Mouse (Mus musculus) hindbrain, embryonic 16.5 days (tissue): ENCODE measurements at regions not wholly inside any gene's neighbourhood (a gene's known extent, or its start where the extent isn't known, plus 50 kb on each side); places are given as distances from the start of the nearest gene placed in this dataset.
A peak's percentile ranks its signal among the peaks of the same experiment; 100 is the strongest.

Source experiments
- ATAC-seq: fragments of 200-750 bp; cut with Nextera tagmentation; 2 replicates; pipeline ENCODE4 v1.8.0; 2017; ENCODE audit warnings: moderate TSS enrichment, moderate library complexity
- H3K27ac ChIP-seq: fragments of 300-500 bp; sonication (generic); 2 replicates; pipeline ENCODE4 v1.5.1; 2014; ENCODE audit warnings: low read depth, mild to moderate bottlenecking, control low read depth, low read length, moderate library complexity
- H3K27me3 ChIP-seq: fragments of 300-500 bp; sonication (generic); replicated peaks from 2 replicates; pipeline ENCODE4 v1.6.1; 2014; ENCODE audit warnings: low read length; ENCODE audit not compliant: control insufficient read depth, insufficient read depth
- H3K36me3 ChIP-seq: fragments of 300-500 bp; sonication (generic); 2 replicates; pipeline ENCODE4 v1.6.1; 2014; ENCODE audit warnings: mild to moderate bottlenecking, low read length, moderate library complexity, mixed read lengths; ENCODE audit not compliant: control insufficient read depth, insufficient read depth
- H3K4me1 ChIP-seq: fragments of 300-500 bp; sonication (generic); 2 replicates; pipeline ENCODE4 v1.6.1; 2014; ENCODE audit warnings: low read depth, low read length; ENCODE audit not compliant: control insufficient read depth, insufficient read depth
- H3K4me2 ChIP-seq: fragments of 300-500 bp; sonication (generic); 2 replicates; pipeline ENCODE4 v1.6.1; 2014; ENCODE audit warnings: mild to moderate bottlenecking, low read length, control low read depth, moderate library complexity
- H3K4me3 ChIP-seq: fragments of 300-500 bp; sonication (generic); 2 replicates; pipeline ENCODE4 v1.5.1; 2014; ENCODE audit warnings: mild to moderate bottlenecking, low read length, control low read depth, moderate library complexity
- H3K9ac ChIP-seq: fragments of 300-500 bp; sonication (generic); 2 replicates; pipeline ENCODE4 v1.6.1; 2014; ENCODE audit warnings: low read depth, mild to moderate bottlenecking, control low read depth, low read length, moderate library complexity
- H3K9me3 ChIP-seq: fragments of 300-500 bp; sonication (generic); 2 replicates; pipeline ENCODE4 v1.6.1; 2014; ENCODE audit warnings: mild to moderate bottlenecking, low read length, moderate library complexity; ENCODE audit not compliant: control insufficient read depth
- WGBS: fragments of 180-500 bp; shearing (Covaris S2); extraction: QIAGEN DNeasy Blood & Tissue Kit; methylation state at CpG from one replicate; pipeline ENCODE4 v1.1.7; 2014; 5-methylcytosine and 5-hydroxymethylcytosine counted together

DNA sequence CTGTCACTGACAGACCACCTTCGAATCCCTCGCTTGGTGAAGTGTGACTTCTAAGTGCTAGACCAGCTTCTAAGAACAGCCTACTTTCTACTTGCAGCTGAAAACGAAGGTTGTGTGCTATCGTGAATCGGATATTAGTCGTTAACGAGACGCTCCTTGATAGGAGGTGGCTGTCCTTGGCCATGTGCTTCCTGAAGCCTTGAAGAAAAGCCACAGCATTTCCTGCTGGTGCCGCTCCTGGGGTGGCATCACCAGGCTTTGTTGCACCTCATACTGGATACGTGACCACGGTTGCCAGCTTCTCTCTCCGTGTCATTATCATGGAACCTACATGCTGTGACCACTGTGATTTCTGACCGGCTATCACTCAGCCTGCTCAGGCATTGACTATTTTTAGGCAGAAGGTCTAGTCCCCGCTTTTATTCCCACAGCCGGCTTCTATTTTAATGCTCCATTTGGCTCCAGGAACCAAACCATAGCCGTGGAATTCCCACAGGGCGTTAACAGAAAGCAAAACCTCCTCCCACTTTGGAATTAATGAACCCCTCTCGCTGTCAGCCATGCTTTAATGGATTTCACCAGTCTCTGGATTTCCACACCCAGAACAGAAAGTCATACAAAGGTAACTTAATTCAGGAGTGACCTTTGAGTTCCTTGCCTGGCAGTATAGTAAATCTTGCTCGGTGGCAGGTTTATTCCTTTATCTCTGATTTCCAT lies 325.6 kb downstream of the Efnb2 start:
- no peak for ATAC-seq
- H3K27ac ChIP-seq, result no peak overlapping the region
- peaks cover 4% of the 10 kb centered on the region; the same call in 1 of the 2 replicates for H3K4me1 ChIP-seq
- no peaks in the 10 kb centered on the region for H3K36me3 ChIP-seq
- H3K9me3 ChIP-seq, result no peaks in the 10 kb centered on the region
- no peak overlapping the region for H3K4me3 ChIP-seq
- H3K27me3 ChIP-seq, result no peaks in the 10 kb centered on the region
- 44% methylated on average over 19 of the region's 19 CpGs for WGBS
- H3K9ac ChIP-seq, result no peak overlapping the region
- no peak overlapping the region for H3K4me2 ChIP-seq

DNA sequence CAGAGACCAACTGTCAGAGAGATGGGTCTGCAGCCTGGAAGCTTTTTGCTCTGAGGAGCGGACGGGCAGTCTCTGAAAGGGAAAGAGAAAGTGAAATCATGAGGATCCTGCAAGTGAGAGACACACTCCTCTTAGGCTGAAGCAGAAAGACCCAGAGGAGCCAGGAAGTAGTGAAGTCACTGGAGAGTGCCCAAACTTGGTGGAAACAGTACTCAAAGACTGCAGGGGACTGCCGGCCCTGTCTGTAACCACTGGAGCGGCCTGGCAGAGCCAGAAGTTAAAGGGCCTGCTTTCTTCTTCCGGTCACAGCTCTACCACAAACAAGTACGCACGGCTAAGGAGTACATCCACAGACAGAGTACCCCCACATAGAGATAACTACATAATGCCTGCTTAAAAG lies 326.5 kb downstream of the Efnb2 start:
- no peaks in the 10 kb centered on the region for H3K27me3 ChIP-seq
- H3K4me1 ChIP-seq, result peaks cover 4% of the 10 kb centered on the region; the same call in 1 of the 2 replicates
- H3K9me3 ChIP-seq, result no peaks in the 10 kb centered on the region
- H3K36me3 ChIP-seq, result no peaks in the 10 kb centered on the region
- WGBS, result 76% methylated on average over 7 of the region's 7 CpGs
- no peak overlapping the region for H3K4me3 ChIP-seq
- no peak overlapping the region for H3K9ac ChIP-seq
- ATAC-seq, result peak; percentile 61
- H3K4me2 ChIP-seq, result no peak overlapping the region
- H3K27ac ChIP-seq, result no peak overlapping the region

DNA sequence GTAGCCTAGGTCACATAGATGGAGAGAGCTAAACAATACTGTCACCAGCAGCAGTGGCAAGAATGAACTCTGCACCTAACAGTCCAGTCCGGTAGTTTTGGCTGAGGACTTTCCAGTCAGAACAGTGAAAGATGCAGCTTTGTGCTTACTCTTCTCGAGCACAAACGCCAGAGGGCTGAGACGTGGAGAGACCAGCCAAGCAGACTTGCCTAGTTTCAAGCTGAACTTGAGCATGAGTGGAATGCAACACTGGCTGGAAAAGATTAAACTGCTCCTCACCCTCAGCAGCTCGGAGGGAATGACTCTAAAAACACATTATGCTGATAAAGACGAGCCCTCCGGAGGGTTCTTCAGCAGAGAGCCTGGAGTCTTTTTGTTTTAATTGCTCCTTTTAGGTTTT lies 329.8 kb downstream of the Efnb2 start:
- 56% methylated on average over 7 of the region's 7 CpGs for WGBS
- H3K4me2 ChIP-seq, result no peak overlapping the region
- ATAC-seq, result no peak
- peaks cover 6% of the 10 kb centered on the region for H3K4me1 ChIP-seq
- H3K27ac ChIP-seq, result no peak overlapping the region
- H3K36me3 ChIP-seq, result no peaks in the 10 kb centered on the region
- no peak overlapping the region for H3K4me3 ChIP-seq
- H3K9ac ChIP-seq, result no peak overlapping the region
- H3K27me3 ChIP-seq, result no peaks in the 10 kb centered on the region; the same call in 1 of the 2 replicates
- no peaks in the 10 kb centered on the region for H3K9me3 ChIP-seq

DNA sequence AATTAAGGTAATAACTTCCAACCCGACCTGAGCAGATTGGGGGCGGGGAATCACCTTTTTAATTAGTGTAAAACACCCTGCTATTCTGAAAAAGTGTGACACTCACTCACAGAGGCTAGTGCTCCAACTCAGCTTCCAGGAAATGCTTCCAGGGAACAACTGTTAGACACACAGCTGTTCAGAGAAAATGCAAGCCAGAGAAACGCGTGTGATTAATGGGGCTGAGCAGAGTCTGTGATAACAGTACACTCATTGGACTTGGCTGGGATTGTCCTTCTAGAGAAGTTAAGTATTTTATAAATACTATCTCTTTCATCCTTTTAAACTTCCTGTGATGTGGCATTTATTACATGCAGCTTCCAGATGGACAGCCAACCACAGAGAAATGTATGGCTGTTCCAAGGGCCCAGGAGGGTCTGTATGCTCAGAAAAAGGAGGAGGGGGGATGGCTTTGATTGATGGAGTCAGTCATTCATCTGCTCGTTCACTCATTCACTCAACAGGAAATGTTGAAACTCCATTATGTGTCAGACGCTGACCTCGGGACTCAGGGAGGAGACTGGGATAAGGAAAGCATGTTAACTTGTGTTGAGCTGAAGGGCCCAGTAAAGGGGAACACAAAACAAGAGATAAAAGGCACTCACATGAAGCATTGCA lies 332.9 kb downstream of the Efnb2 start:
- H3K36me3 ChIP-seq, result no peaks in the 10 kb centered on the region
- no peaks in the 10 kb centered on the region; the same call in 1 of the 2 replicates for H3K27me3 ChIP-seq
- no peaks in the 10 kb centered on the region for H3K9me3 ChIP-seq
- 0 out of 2 replicates have a peak, but pooled peaks have one; percentile 40 for ATAC-seq
- H3K9ac ChIP-seq, result no peak overlapping the region
- no peak overlapping the region for H3K4me3 ChIP-seq
- no peak overlapping the region for H3K27ac ChIP-seq
- H3K4me1 ChIP-seq, result peaks cover 4% of the 10 kb centered on the region
- H3K4me2 ChIP-seq, result no peak overlapping the region
- WGBS, result 32% methylated on average over 7 of the region's 7 CpGs

DNA sequence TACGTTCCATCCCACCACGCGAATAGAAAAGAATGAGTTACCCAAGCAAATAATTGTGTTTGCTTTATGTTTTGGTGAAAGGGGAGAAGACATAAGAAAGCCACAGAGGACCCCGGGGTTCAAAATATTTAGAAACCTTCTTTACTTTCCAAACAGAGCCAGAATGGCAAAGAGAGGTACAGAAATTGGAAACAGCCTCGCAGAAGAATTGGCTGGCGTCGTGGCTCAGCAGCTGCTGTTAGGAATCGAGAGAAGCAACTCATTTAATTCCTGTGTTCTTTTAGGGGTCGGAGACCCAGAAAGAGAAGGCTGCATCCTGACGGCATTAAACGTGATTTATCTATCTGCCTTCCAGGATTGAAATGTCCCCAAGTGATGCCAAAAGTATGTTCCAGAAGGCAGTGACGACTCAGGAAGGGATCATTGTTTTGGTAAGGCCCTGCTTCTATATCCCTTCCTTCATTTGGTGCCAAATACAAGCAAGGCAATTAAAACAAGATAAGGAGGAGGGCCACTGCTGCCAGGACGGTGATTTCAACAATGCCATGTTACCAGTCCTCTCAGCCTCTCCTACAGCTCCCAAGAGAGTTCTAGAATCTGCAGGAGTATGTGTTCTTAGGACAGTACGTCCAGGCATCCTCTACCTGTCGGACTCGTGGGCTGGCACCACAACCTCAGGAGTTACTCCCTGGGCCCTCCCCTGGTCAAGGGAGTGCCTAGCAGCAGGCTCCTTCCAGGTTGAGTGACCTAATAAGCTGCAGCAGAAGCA lies 334.8 kb downstream of the Efnb2 start:
- peaks cover 4% of the 10 kb centered on the region for H3K4me1 ChIP-seq
- no peaks in the 10 kb centered on the region; the same call in 1 of the 2 replicates for H3K27me3 ChIP-seq
- H3K36me3 ChIP-seq, result no peaks in the 10 kb centered on the region
- H3K4me3 ChIP-seq, result no peak overlapping the region
- ATAC-seq, result no peak
- H3K9ac ChIP-seq, result no peak overlapping the region
- H3K4me2 ChIP-seq, result no peak overlapping the region
- no peaks in the 10 kb centered on the region for H3K9me3 ChIP-seq
- 57% methylated on average over 16 of the region's 16 CpGs for WGBS
- H3K27ac ChIP-seq, result no peak overlapping the region

DNA sequence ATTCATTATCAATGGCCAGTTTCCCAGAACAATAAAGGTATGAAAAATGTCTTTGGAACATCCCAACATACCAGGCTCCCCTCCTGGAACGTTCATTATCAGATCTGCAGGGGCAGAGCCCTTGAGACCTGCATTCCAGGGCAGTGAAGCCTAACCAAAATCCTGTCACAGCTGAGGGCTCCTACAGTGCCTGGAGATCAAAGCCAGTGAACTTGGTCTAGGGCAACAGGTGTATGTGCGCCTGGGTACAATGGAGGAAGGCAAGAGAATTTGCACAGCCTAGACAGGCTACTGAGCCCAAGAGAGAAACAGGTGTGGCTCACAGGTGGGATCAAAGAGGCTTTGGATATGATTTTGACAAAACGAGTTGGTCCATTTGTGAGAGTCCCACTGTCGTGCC lies 335.6 kb downstream of the Efnb2 start:
- Histone ChIP-seq H3K36me3 (no peaks in the 10 kb centered on the region), H3K4me1 (peaks cover 4% of the 10 kb centered on the region), H3K27ac (no peak overlapping the region), H3K9ac (no peak overlapping the region), H3K4me3 (no peak overlapping the region), H3K27me3 (no peaks in the 10 kb centered on the region; the same call in 1 of the 2 replicates), H3K9me3 (no peaks in the 10 kb centered on the region), H3K4me2 (no peak overlapping the region)
- WGBS, result 56% methylated on average over 4 of the region's 4 CpGs
- no peak for ATAC-seq

DNA sequence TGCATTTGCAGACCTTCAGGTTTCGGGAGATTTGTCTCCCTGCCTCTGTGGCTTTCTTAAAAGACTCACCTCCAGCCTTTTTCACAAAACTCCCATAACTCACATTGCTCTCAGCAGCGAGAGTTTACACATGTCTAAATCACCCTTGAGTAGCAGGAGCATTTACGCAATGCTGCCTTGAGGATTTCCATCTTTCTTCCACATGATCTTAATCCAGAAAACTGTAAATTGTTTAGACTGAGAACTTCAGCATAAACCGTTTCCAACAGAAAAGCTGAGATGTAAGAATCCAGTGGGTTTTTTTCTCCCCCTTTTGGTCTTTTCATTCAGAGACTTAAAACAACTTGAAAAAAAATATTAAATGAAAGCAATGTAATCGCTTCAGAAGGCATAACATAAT lies 336.5 kb downstream of the Efnb2 start:
- H3K9ac ChIP-seq, result no peak overlapping the region
- H3K9me3 ChIP-seq, result no peaks in the 10 kb centered on the region
- H3K4me2 ChIP-seq, result no peak overlapping the region
- peaks cover 4% of the 10 kb centered on the region for H3K4me1 ChIP-seq
- WGBS, result 65% methylated on average over 5 of the region's 5 CpGs
- no peaks in the 10 kb centered on the region; the same call in 1 of the 2 replicates for H3K27me3 ChIP-seq
- no peaks in the 10 kb centered on the region for H3K36me3 ChIP-seq
- ATAC-seq, result no peak
- H3K4me3 ChIP-seq, result no peak overlapping the region
- no peak overlapping the region for H3K27ac ChIP-seq

DNA sequence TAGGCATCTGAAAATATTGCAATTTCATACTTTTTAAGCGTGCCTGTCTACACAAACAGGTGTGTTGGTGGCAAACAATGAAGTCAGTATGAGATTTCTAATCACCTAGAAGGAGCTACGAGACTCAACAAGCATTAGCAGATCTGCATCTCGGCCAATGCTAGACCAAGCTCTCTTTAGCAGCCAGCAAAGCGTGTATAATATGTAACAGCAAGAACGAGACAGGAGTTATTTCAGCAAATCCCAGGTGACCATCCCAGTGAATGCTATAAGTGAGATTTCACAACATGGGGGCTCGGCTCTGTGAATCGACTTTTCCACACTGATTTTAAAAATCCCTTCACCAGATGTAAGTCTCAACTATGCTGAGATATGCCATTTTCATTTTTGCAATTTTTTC lies 352.8 kb downstream of the Efnb2 start:
- H3K4me1 ChIP-seq, result no peaks in the 10 kb centered on the region
- ATAC-seq, result no peak
- H3K9ac ChIP-seq, result no peak overlapping the region
- no peak overlapping the region for H3K27ac ChIP-seq
- WGBS, result 39% methylated on average over 7 of the region's 7 CpGs
- H3K27me3 ChIP-seq, result no peaks in the 10 kb centered on the region
- no peaks in the 10 kb centered on the region for H3K9me3 ChIP-seq
- H3K4me2 ChIP-seq, result no peak overlapping the region
- no peak overlapping the region for H3K4me3 ChIP-seq
- H3K36me3 ChIP-seq, result no peaks in the 10 kb centered on the region

DNA sequence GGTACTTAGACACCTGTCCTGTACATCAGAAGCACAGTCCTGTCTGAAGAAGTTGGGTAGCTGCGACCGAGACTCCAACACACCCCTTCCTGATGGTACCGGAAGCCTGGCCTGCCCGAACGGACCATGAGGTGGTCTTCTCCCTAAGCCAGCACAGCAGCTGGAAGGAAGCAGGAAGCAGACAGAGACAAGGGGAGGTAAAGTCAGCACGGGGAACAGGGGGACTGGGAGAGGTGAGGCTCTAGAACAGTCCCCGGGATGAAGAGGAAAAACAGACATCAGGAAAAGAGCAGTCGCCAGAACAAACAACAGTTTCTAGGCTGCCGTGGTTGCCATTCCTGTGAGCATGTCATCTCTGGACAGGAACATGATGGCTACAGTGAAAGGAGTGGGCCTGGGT lies 353.6 kb downstream of the Efnb2 start:
- 83% methylated on average over 9 of the region's 9 CpGs for WGBS
- H3K4me2 ChIP-seq, result no peak overlapping the region
- H3K4me1 ChIP-seq, result no peaks in the 10 kb centered on the region
- no peak overlapping the region for H3K27ac ChIP-seq
- no peaks in the 10 kb centered on the region for H3K9me3 ChIP-seq
- H3K4me3 ChIP-seq, result no peak overlapping the region
- no peaks in the 10 kb centered on the region for H3K36me3 ChIP-seq
- H3K27me3 ChIP-seq, result no peaks in the 10 kb centered on the region
- H3K9ac ChIP-seq, result no peak overlapping the region
- no peak for ATAC-seq
